Comparison of ENCODE assay signal across 29 mouse cellular contexts in the genomic region with DNA sequence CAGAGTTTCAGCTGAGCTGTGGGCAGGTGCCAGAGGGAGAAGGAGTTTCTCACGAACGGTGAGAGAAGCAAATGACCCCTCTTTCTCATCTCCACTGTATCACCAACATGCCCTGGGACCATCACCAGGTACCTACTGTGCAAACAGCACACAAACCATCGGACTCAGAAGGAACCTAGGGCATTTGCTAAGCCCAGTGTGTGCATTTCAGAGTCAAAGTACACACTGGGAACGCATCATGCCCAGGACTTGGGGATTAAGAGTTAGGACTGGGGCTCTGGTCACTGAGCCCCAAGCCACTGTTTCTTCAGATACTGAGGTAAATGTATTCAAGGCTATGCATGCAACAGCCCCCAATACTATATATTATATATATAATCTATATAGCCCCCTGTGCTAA. TPM values are rescaled to one million over a fixed set of nuclear protein-coding genes. Genes with fewer than 3 reads are reported as not detected.
DNase-seq lines count a peak whose midpoint lies in the region; ATAC-seq lines count a peak whose summit lies in the region.
"Had no signal": no experiment of that assay in that cellular context is flagged by ENCODE, and none has a peak within 500 bp of the region (broad histone marks: within the 10 kb centered on the region; RNA-seq: fewer than 3 reads in every experiment).

No protein-coding gene starts in this region.

- ATAC-seq in embryonic facial prominence, embryonic 13.5 days (ENCODE audit: insufficient number of reproducible peaks, insufficient read depth, low FRiP score, low TSS enrichment, low read depth): no peak
- no peak for ATAC-seq in liver, embryonic 13.5 days (ENCODE audit: low read depth)
- ATAC-seq in liver, embryonic 16.5 days (ENCODE audit: low read depth): no peak
- ATAC-seq: activated CD4-positive, CD25-positive, alpha-beta regulatory T cell, adult 4 months; forebrain, embryonic 15.5 days had no signal

- H3K27ac ChIP-seq in embryonic facial prominence, embryonic 13.5 days: no peak overlapping the region
- no peak overlapping the region for H3K27ac ChIP-seq in embryonic facial prominence, embryonic 10.5 days (replicated peaks)
- no peak overlapping the region for H3K27ac ChIP-seq in heart, embryonic 10.5 days
- H3K27ac ChIP-seq in liver, embryonic 13.5 days: peak overlapping the region; percentile 64
- peak overlapping the region; percentile 48 for H3K27ac ChIP-seq in liver, embryonic 16.5 days (ENCODE audit: low read length)
- no peak overlapping the region for H3K27ac ChIP-seq in forebrain, embryonic 10.5 days
- H3K27ac ChIP-seq: embryonic facial prominence, embryonic 15.5 days; forebrain, embryonic 15.5 days; hindbrain, embryonic 12.5 days; hindbrain, embryonic 15.5 days had no signal

- no peak for DNase-seq in embryonic facial prominence, embryonic 10.5 days (ENCODE audit: low spot score)
- peak; percentile 50 for DNase-seq in heart, embryonic 10.5 days (ENCODE audit: low spot score)
- no peak for DNase-seq in heart, adult 9 months (ENCODE audit: low spot score in 2 of 2)
- DNase-seq in liver, embryonic 13.5 days: no peak
- DNase-seq in forebrain, embryonic 10.5 days (ENCODE audit: extremely low spot score, low spot score): no peak
- no peak for DNase-seq in right cerebral cortex, postnatal 14 days
- DNase-seq: adrenal gland, adult 8-10 months; adrenal gland, postnatal 25 days; cerebellum, adult 11-12 months; cerebellum, adult 8-10 months; cerebellum, postnatal 10 days; cerebellum, postnatal 36 days; embryo, embryonic 11 days; gastrocnemius, postnatal 36 days had no signal

- no peaks in the 10 kb centered on the region for H3K36me3 ChIP-seq in embryonic facial prominence, embryonic 13.5 days
- H3K36me3 ChIP-seq in embryonic facial prominence, embryonic 10.5 days (replicated peaks): no peaks in the 10 kb centered on the region
- H3K36me3 ChIP-seq in heart, embryonic 10.5 days: no peaks in the 10 kb centered on the region
- no peaks in the 10 kb centered on the region for H3K36me3 ChIP-seq in liver, embryonic 13.5 days
- H3K36me3 ChIP-seq in liver, embryonic 16.5 days (ENCODE audit: control insufficient read depth, insufficient read depth): no peaks in the 10 kb centered on the region
- no peaks in the 10 kb centered on the region for H3K36me3 ChIP-seq in forebrain, embryonic 10.5 days (replicated peaks)
- H3K36me3 ChIP-seq: embryonic facial prominence, embryonic 15.5 days; forebrain, embryonic 15.5 days; hindbrain, embryonic 12.5 days; hindbrain, embryonic 15.5 days had no signal

- no peaks in the 10 kb centered on the region for H3K9me3 ChIP-seq in embryonic facial prominence, embryonic 13.5 days
- H3K9me3 ChIP-seq in embryonic facial prominence, embryonic 10.5 days: no peaks in the 10 kb centered on the region
- no peaks in the 10 kb centered on the region for H3K9me3 ChIP-seq in heart, embryonic 10.5 days
- no peaks in the 10 kb centered on the region for H3K9me3 ChIP-seq in liver, embryonic 13.5 days (replicated peaks)
- no peaks in the 10 kb centered on the region for H3K9me3 ChIP-seq in liver, embryonic 16.5 days (replicated peaks; ENCODE audit: control insufficient read depth, low read length)
- no peaks in the 10 kb centered on the region for H3K9me3 ChIP-seq in forebrain, embryonic 10.5 days
- H3K9me3 ChIP-seq: embryonic facial prominence, embryonic 15.5 days; forebrain, embryonic 15.5 days; hindbrain, embryonic 12.5 days; hindbrain, embryonic 15.5 days had no signal

- no peak overlapping the region for H3K4me2 ChIP-seq in embryonic facial prominence, embryonic 13.5 days
- H3K4me2 ChIP-seq in liver, embryonic 13.5 days: peak overlapping the region; percentile 44
- peak overlapping the region; percentile 46 for H3K4me2 ChIP-seq in liver, embryonic 16.5 days (ENCODE audit: low read depth, low read length)
- H3K4me2 ChIP-seq: embryonic facial prominence, embryonic 15.5 days; forebrain, embryonic 15.5 days; heart, embryonic 11.5 days; hindbrain, embryonic 12.5 days; hindbrain, embryonic 15.5 days had no signal

- no peak overlapping the region for H3K4me3 ChIP-seq in embryonic facial prominence, embryonic 13.5 days
- no peak overlapping the region for H3K4me3 ChIP-seq in embryonic facial prominence, embryonic 10.5 days
- no peak overlapping the region for H3K4me3 ChIP-seq in heart, embryonic 10.5 days
- peak overlapping the region; percentile 34 for H3K4me3 ChIP-seq in liver, embryonic 13.5 days (replicated peaks)
- H3K4me3 ChIP-seq in liver, embryonic 16.5 days (ENCODE audit: low read depth, low read length): peak overlapping the region; percentile 45
- H3K4me3 ChIP-seq in forebrain, embryonic 10.5 days: no peak overlapping the region
- H3K4me3 ChIP-seq: embryonic facial prominence, embryonic 15.5 days; forebrain, embryonic 15.5 days; hindbrain, embryonic 12.5 days; hindbrain, embryonic 15.5 days had no signal

- no peaks in the 10 kb centered on the region; the same call in 1 of the 2 replicates for H3K27me3 ChIP-seq in embryonic facial prominence, embryonic 13.5 days
- no peaks in the 10 kb centered on the region for H3K27me3 ChIP-seq in embryonic facial prominence, embryonic 10.5 days (replicated peaks; ENCODE audit: low read depth, poor library complexity, severe bottlenecking)
- H3K27me3 ChIP-seq in heart, embryonic 10.5 days (ENCODE audit: insufficient read depth, poor library complexity, severe bottlenecking): no peaks in the 10 kb centered on the region
- no peaks in the 10 kb centered on the region for H3K27me3 ChIP-seq in liver, embryonic 13.5 days
- H3K27me3 ChIP-seq in liver, embryonic 16.5 days (ENCODE audit: control insufficient read depth, insufficient read depth, low read depth, low read length): no peaks in the 10 kb centered on the region
- H3K27me3 ChIP-seq in forebrain, embryonic 10.5 days (ENCODE audit: poor library complexity, severe bottlenecking): no peaks in the 10 kb centered on the region
- H3K27me3 ChIP-seq: embryonic facial prominence, embryonic 15.5 days; forebrain, embryonic 15.5 days; hindbrain, embryonic 12.5 days; hindbrain, embryonic 15.5 days had no signal

- H3K9ac ChIP-seq in embryonic facial prominence, embryonic 13.5 days: 0 out of 2 replicates have a peak overlapping the region, but pooled peaks have one; percentile 0
- H3K9ac ChIP-seq in liver, embryonic 13.5 days: no peak overlapping the region
- H3K9ac ChIP-seq in liver, embryonic 16.5 days (ENCODE audit: low read depth, low read length): peak overlapping the region; percentile 28; the same call in 1 of the 2 replicates
- H3K9ac ChIP-seq: embryonic facial prominence, embryonic 15.5 days; forebrain, embryonic 15.5 days; hindbrain, embryonic 12.5 days; hindbrain, embryonic 15.5 days had no signal

- no peaks in the 10 kb centered on the region for H3K4me1 ChIP-seq in embryonic facial prominence, embryonic 13.5 days
- H3K4me1 ChIP-seq in embryonic facial prominence, embryonic 10.5 days: no peaks in the 10 kb centered on the region
- peaks cover 8% of the 10 kb centered on the region for H3K4me1 ChIP-seq in heart, embryonic 10.5 days
- H3K4me1 ChIP-seq in liver, embryonic 13.5 days (replicated peaks): 0 out of 2 replicates have a peak, but pooled peaks cover 5% of the 10 kb centered on the region
- H3K4me1 ChIP-seq in liver, embryonic 16.5 days (ENCODE audit: control insufficient read depth, low read depth, low read length): no peaks in the 10 kb centered on the region; the same call in none of the 2 replicates
- H3K4me1 ChIP-seq in forebrain, embryonic 10.5 days: no peaks in the 10 kb centered on the region
- H3K4me1 ChIP-seq: embryonic facial prominence, embryonic 15.5 days; forebrain, embryonic 15.5 days; hindbrain, embryonic 12.5 days; hindbrain, embryonic 15.5 days had no signal

- 87% methylated on average over 4 of the region's 4 CpGs for WGBS in embryonic facial prominence, embryonic 13.5 days
- WGBS in embryonic facial prominence, embryonic 10.5 days: 79% methylated on average over 4 of the region's 4 CpGs
- WGBS in heart, embryonic 10.5 days: 71% methylated on average over 4 of the region's 4 CpGs
- 43% methylated on average over 4 of the region's 4 CpGs for WGBS in liver, embryonic 13.5 days (ENCODE audit: insufficient replicate concordance)
- WGBS in liver, embryonic 16.5 days (ENCODE audit: insufficient replicate concordance): 46% methylated on average over 4 of the region's 4 CpGs
- 83% methylated on average over 4 of the region's 4 CpGs for WGBS in forebrain, embryonic 10.5 days

RNA-seq across cellular contexts. Expression of a gene that starts 3.1 kb away (rescaled TPM):
- 0.11 and 0.20 TPM in 2 replicates for polyA plus RNA-seq in embryonic facial prominence, embryonic 13.5 days (2015; fragmentation: Nextera tagmentation; extraction: Ambion mirVana)
- 0.11 and 0.40 TPM in 2 replicates for polyA plus RNA-seq in embryonic facial prominence, embryonic 10.5 days (2016; fragmentation: Nextera tagmentation; extraction: Ambion mirVana)
- polyA plus RNA-seq in heart, embryonic 10.5 days (2016; fragmentation: Nextera tagmentation; extraction: Ambion mirVana): 0.15 TPM in 1 of 2 replicates, not detected in the other
- polyA plus RNA-seq in liver, embryonic 13.5 days (2015; fragmentation: Nextera tagmentation; extraction: Ambion mirVana): 7.1 and 12.1 TPM in 2 replicates
- 13.7 and 18.1 TPM in 2 replicates for polyA plus RNA-seq in liver, embryonic 16.5 days (2015; fragmentation: Nextera tagmentation; extraction: Ambion mirVana)
- polyA plus RNA-seq in forebrain, embryonic 10.5 days (2016; fragmentation: Nextera tagmentation; extraction: Ambion mirVana): 0.27 TPM in 1 of 2 replicates, not detected in the other
- polyA plus RNA-seq: activated CD4-positive, CD25-positive, alpha-beta regulatory T cell, adult 4 months; embryonic facial prominence, embryonic 15.5 days; forebrain, embryonic 11.5 days; forebrain, embryonic 15.5 days; heart, embryonic 14.5 days; hindbrain, embryonic 12.5 days; hindbrain, embryonic 15.5 days had no signal

RNA-seq across cellular contexts. Expression of a gene that starts 31.7 kb away (rescaled TPM):
- 0.46 and 1.6 TPM in 2 replicates for polyA plus RNA-seq in embryonic facial prominence, embryonic 13.5 days (2015; fragmentation: Nextera tagmentation; extraction: Ambion mirVana)
- not detected in 2 replicates for polyA plus RNA-seq in embryonic facial prominence, embryonic 10.5 days (2016; fragmentation: Nextera tagmentation; extraction: Ambion mirVana)
- 0.40 TPM in 1 of 2 replicates, not detected in the other for polyA plus RNA-seq in heart, embryonic 10.5 days (2016; fragmentation: Nextera tagmentation; extraction: Ambion mirVana)
- polyA plus RNA-seq in liver, embryonic 13.5 days (2015; fragmentation: Nextera tagmentation; extraction: Ambion mirVana): 17.7 and 18.7 TPM in 2 replicates
- 173 and 211 TPM in 2 replicates for polyA plus RNA-seq in liver, embryonic 16.5 days (2015; fragmentation: Nextera tagmentation; extraction: Ambion mirVana)
- not detected in 2 replicates for polyA plus RNA-seq in forebrain, embryonic 10.5 days (2016; fragmentation: Nextera tagmentation; extraction: Ambion mirVana)
- polyA plus RNA-seq: activated CD4-positive, CD25-positive, alpha-beta regulatory T cell, adult 4 months; cortical plate, adult 2 months had no signal

RNA-seq across cellular contexts. Expression of a gene that starts 36.0 kb away (rescaled TPM):
- 0.28 and 0.62 TPM in 2 replicates for polyA plus RNA-seq in embryonic facial prominence, embryonic 13.5 days (2015; fragmentation: Nextera tagmentation; extraction: Ambion mirVana)
- 0.14 and 0.15 TPM in 2 replicates for polyA plus RNA-seq in embryonic facial prominence, embryonic 10.5 days (2016; fragmentation: Nextera tagmentation; extraction: Ambion mirVana)
- 0.68 and 1.3 TPM in 2 replicates for polyA plus RNA-seq in heart, embryonic 10.5 days (2016; fragmentation: Nextera tagmentation; extraction: Ambion mirVana)
- 0.29 and 0.49 TPM in 2 replicates for polyA plus RNA-seq in liver, embryonic 13.5 days (2015; fragmentation: Nextera tagmentation; extraction: Ambion mirVana)
- 0.29 and 0.44 TPM in 2 replicates for polyA plus RNA-seq in liver, embryonic 16.5 days (2015; fragmentation: Nextera tagmentation; extraction: Ambion mirVana)
- polyA plus RNA-seq in forebrain, embryonic 10.5 days (2016; fragmentation: Nextera tagmentation; extraction: Ambion mirVana): 0.09 TPM in 1 of 2 replicates, not detected in the other

RNA-seq across cellular contexts. Expression of a gene that starts 41.4 kb away (rescaled TPM):
- 0.62 and 0.87 TPM in 2 replicates for polyA plus RNA-seq in embryonic facial prominence, embryonic 13.5 days (2015; fragmentation: Nextera tagmentation; extraction: Ambion mirVana)
- polyA plus RNA-seq in embryonic facial prominence, embryonic 10.5 days (2016; fragmentation: Nextera tagmentation; extraction: Ambion mirVana): not detected in 2 replicates
- polyA plus RNA-seq in heart, embryonic 10.5 days (2016; fragmentation: Nextera tagmentation; extraction: Ambion mirVana): 0.51 and 1.3 TPM in 2 replicates
- polyA plus RNA-seq in liver, embryonic 13.5 days (2015; fragmentation: Nextera tagmentation; extraction: Ambion mirVana): not detected in 2 replicates
- polyA plus RNA-seq in liver, embryonic 16.5 days (2015; fragmentation: Nextera tagmentation; extraction: Ambion mirVana): not detected in 2 replicates
- polyA plus RNA-seq in forebrain, embryonic 10.5 days (2016; fragmentation: Nextera tagmentation; extraction: Ambion mirVana): 0.34 and 0.61 TPM in 2 replicates
- polyA plus RNA-seq: brain, embryonic 14.5 days; embryonic facial prominence, embryonic 11.5 days; forebrain, embryonic 11.5 days; forebrain, embryonic 15.5 days; heart, embryonic 11.5 days; heart, embryonic 14.5 days; heart, postnatal 0 days; hindbrain, embryonic 12.5 days; intestine, embryonic 14.5 days had no signal

Comparison
In these comparisons a context has a peak if more than half of its experiments do, and no peak if none do; other contexts are left out.
1. H3K27ac ChIP-seq: peak in liver, embryonic 13.5 days (single experiment) and liver, embryonic 16.5 days (single experiment); none in embryonic facial prominence, embryonic 13.5 days (single experiment), embryonic facial prominence, embryonic 10.5 days (single experiment), heart, embryonic 10.5 days (single experiment) and forebrain, embryonic 10.5 days (single experiment).
2. H3K4me3 ChIP-seq: peak in liver, embryonic 13.5 days (single experiment) and liver, embryonic 16.5 days (single experiment); none in embryonic facial prominence, embryonic 13.5 days (single experiment), embryonic facial prominence, embryonic 10.5 days (single experiment), heart, embryonic 10.5 days (single experiment) and forebrain, embryonic 10.5 days (single experiment).